Mouse (Mus musculus): ENCODE measurements at regions not wholly inside any gene's neighbourhood (a gene's known extent, or its start where the extent isn't known, plus 50 kb on each side); places are given as distances from the start of the nearest gene placed in this dataset.

DNA sequence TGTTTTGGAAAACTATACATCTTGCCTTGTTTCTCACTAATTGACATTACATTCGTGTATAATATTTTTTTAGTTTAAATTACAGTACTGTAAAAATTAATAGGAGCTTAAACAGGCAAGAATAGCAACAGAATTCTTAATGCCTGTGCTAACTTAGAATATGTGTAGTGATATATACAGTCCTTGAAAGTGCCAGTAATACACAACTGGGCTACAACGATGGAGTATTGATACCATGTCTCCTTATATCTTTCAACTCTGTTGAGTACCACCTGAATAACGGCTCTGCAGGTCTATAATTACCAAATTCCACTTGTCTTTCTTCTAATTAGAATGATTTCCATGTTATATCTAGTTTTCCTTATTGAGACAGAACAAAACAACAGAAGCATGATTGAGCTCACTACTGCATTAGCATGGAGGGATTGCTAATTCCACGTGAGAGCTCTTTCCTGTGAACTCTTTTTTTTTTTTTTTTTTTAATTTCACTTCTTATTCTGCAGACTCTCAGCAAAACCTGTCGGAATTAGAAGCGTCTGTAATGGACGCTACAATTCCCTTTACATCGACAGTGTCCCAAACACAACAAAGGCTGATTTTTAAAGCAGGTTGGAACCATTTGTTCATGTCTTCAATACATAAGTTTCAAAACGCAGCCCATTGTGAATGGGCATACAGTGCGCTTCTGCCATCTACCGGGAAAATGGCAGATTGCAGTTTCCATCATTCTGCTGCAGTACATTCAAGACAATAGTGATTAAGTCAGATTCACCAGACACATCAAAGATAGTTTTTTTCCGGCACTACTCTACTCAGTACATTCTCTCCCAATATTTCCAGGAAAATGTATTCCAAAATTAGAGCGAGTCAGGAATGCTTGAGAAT, 300.8 kb upstream of the Gpc5 start:
- DNase-seq (ENCODE audit: low spot score in 2 of 2): peak; percentile 74 to 77
- intact Hi-C loops (cut with DNase I): no loop called here

DNA sequence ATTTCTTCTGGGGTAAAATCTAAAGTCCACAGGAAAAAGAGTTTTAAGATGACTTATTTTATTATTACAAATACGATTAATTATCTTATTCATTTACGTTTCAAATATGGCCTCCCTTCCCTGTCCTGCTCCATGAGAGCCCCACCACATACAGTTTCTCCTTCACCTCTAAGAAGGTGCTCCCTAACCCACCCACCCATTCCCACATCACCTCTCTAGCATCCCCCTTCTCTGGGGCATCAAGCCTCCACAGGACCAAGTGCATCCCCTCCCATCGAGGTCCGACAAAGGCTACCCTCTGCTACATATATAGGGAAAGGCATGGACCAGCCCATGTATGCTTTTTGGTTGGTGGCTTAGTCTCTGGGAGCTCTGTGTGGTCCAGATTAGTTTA, 300.2 kb upstream of the Gpc5 start:
- DNase-seq (ENCODE audit: low spot score in 2 of 2): no peak
- intact Hi-C loops (cut with DNase I): no loop called here

DNA sequence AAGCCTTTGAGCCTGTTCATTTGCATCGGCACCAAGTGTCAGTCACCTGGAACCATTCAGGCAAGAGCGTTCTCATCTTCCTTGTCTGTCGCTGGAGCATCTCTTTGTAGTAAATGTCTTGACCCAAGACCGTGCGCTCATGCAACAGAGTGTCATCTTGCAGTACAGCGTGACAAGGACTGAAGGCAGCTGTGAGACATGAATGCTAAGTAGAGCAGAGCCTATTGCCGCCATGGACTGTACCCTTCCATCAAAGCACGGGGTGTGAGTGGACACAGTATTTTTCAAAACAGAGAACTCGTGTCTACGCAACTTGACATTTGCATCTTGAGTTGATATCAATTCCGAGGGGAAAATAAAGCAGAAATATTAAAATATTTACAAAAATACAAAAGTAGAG, 287.4 kb upstream of the Gpc5 start:
- intact Hi-C loops (cut with DNase I): no loop called here
- DNase-seq (ENCODE audit: low spot score in 2 of 2): no peak

DNA sequence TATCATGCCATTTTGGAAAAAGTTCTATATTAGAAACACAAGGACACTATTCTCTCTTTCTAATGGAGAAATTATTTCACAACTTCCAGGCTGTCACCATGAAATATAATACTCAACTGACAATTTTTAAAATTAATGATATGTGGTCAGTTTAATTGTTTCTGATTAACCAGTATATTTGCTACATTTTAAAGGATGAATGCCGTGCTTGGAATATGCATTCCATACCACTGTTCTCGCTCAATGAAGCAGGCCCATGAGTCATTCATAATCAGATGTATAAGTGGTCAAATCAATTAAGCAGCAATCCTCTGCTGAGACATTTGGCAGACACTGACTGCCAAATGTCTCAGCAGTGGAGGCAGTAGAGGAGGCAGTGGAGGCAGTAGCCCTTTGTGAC, 283.4 kb upstream of the Gpc5 start:
- intact Hi-C loops (cut with DNase I): no loop called here

DNA sequence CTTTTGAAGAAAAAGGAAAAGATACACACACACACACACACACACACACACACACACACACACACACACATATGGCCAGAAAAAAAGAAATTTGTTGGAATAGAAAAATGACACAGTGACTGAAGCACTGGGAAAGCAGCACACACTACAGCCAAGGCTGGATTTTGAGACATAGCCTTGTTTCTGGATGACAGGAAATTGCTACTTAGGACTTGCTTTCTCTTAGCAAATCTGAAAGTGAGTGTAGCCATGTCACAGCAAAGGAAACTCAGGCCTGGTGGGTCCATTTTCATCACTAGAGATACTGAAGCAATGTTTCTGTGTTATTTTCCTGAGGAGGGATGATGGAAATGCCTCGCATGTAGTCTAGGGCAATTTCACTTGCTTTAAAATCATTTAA, 271.3 kb upstream of the Gpc5 start:
- intact Hi-C loops (cut with DNase I): no loop called here
- DNase-seq (ENCODE audit: low spot score in 2 of 2): no peak

More for the DNA sequence above, 283.4 kb upstream of the Gpc5 start:
- no peak for DNase-seq (ENCODE audit: low spot score in 2 of 2)

DNA sequence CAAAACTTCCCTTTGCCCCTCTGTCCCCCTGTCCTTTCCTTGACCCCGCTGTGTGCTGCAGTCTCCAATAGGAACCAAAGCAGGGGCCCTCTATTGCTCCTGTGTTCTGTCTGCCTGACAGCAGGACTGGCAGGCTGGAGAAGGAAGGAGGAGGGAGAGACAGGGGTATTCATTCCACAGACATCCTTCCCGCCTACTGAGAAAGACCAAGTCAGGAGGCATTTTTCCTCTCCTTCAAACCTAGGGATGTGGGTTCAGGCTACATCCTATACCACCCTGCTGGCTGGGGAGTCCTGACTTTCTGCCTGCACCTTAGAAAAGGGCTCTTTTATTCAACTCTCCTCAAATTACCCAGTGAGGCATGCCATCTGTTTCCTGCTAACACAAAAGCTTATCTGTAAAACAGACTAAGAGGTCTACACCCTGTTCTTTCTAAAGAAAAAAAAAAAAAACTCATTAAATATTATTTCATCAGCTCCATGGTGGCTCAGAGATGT, 270.9 kb upstream of the Gpc5 start:
- intact Hi-C loops (cut with DNase I): no loop called here
- no peak for DNase-seq (ENCODE audit: low spot score in 2 of 2)

DNA sequence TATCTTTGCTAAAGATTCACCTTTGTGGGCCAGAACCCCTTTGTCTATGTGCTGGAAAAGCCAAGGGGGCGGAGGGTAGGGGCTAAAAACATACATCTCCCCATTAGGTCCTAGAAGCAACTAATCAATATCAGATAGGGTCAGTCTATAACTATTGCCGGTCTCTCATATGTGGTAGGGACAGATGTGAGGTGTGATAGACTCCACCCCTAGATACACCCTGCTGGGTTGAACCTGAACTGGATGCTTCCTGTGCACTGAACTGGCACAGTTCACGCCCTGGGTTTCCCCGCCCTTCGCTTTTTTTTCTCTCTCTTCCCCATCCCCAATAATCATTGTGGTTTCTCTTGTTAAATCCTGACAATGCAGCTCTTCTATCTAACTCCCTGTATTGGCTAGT, 270.3 kb upstream of the Gpc5 start:
- intact Hi-C loops (cut with DNase I): no loop called here
- DNase-seq (ENCODE audit: low spot score in 2 of 2): no peak

DNA sequence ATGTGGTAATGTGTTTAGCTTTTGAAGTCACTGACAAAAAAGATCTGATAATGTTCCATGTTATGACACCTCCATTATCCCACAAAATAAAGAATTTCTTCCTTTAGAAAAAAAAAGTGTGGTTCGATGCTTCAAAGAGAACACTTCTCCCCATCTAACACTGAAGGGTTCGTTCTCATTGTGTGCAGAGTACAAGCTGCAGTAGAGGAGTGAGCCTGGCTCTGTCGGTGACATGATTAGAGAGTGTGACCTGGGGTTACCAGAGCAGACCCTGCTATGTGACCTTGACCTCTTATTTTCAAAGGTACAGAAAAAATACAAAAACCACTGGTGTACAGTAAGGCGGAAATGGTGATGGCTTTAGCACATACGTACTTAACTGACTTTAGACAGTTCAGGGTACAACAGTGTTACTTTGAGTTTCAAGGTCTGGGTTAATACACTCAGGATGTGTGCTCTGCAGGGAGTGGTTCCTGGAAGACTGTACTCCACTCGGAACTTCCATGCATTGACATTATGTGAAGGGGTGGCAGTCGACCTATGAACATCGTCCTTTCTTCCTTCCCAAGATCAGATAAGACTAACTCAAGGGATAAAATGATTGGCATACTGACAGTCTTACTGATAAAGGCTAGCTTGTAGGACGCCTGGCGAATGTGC, 265.2 kb upstream of the Gpc5 start:
- intact Hi-C loops (cut with DNase I): no loop called here
- no peak for DNase-seq (ENCODE audit: low spot score in 2 of 2)

DNA sequence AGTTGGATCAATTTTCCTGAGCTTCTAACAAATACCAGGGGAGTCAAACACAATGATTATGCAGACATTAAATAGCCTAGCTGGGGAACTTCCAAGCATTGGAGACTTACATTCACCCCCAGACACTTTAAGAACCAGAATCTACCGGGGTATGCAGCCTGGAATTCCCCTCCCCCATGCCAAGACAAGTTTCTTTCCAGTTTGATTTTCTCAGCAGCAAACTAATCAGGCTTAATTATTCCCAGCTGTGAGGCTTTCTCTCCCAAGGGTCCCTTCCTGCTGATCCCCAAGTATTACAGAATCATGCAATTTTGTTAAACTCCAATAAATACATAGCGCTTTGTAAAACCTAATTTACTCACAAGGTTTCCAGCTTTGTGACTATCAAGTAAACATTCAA, 262.7 kb upstream of the Gpc5 start:
- intact Hi-C loops (cut with DNase I): no loop called here
- no peak for DNase-seq (ENCODE audit: low spot score in 2 of 2)

DNA sequence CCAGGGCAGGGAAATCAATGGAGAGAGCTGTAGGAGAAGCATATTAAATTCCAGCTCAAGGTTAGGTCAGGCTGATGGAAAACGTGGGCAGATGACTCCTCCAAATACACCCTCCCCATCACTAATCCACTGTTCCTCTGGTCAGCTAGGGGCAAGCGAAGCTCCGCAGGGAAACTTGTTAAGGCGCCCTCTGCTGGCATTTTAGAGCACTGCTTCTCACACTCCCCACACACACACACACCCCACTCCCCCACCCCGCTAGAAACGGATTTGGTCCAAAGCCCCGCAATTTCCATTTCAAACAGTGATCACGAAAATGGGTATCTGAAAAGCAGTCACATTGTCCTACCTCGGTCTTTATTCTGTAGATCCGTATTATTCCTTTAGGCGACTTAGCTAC, 259.0 kb upstream of the Gpc5 start:
- intact Hi-C loops (cut with DNase I): no loop called here
- no peak for DNase-seq (ENCODE audit: low spot score in 2 of 2)

DNA sequence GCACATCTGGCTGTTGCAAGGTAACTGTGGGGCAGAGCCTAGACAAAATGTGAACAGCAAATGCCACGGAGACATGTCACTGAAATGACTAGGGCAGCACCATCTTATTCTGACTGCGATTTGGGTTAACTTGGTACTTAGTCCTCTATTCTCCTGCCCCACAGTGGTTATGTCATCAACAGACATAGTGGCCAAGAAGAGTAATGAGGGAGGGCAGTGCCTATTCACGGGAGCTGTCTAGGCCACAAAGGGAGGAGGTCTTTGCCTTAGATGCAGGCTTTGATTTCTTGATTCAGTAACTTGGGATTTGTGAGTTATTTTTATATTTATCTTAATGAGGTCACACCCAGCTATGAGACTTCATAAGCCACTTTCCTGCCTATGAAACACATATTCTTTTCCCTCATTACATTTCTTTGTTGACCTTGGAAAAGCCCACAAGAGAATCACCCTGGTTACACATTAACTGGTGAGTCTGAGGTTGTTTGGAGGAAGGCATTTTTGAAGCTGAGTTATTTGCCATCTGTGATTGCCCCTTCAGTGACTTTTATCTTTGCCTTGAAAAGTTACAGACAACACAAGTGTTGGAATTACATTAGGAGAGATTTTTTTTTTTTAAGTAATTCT, 255.2 kb upstream of the Gpc5 start:
- intact Hi-C loops (cut with DNase I): no loop called here
- DNase-seq (ENCODE audit: low spot score in 2 of 2): no peak

DNA sequence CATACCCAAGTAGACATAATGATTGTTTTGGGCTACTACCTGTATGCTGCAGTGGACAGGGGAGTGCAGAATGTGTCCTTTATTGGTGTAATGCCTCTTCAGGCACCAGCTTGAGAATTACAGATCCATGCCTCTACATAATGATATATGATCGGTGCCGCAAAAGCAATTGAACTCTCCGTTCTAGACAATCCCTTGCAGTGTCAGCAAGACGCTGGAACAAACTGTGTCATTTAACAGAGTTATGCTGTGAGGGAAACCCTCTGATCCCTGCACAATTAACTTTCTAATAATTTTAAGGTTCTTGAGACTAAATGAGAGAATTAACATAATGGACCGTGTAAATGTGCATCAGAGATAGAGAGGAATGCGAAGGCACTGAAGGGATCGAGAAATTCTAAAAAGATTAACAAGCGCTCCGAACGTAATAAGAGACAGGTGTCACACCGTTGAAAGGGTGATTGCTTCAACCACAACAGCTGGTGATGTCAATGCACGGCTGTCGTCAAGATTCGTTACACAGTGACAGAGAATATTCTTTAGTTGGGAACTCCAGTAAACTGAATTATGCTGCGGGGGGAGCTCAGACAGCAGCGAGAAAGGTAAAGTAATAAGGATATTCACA, 254.3 kb upstream of the Gpc5 start:
- intact Hi-C loops (cut with DNase I): no loop called here
- no peak for DNase-seq (ENCODE audit: low spot score in 2 of 2)

DNA sequence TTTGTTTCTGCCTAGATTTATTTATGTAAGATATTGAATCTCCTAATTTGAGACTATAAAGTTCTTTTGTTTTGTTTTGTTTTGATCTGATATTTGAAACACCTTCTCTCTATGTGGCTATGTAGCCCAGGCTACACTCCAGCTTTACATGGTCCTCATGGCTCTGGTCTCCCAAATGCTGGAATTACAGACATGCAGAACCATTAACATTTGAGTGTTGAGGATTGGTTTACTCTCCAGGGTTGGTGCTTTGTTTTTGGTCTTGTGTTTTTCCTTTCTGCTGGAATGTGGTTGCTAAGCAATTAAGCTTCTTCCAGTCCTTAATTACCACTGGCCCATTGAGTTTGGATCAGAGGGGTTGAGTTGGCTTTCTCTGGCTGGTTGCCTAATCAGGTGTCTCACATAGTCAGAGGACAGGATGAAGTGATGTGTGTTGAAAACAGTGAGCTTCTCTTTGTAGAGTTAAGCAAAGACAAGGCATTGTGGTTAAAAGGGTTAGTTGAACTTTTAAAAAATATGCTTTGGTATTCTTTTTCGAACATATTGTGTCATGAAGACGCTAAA, 252.6 kb upstream of the Gpc5 start:
- intact Hi-C loops (cut with DNase I): no loop called here
- no peak for DNase-seq (ENCODE audit: low spot score in 2 of 2)

DNA sequence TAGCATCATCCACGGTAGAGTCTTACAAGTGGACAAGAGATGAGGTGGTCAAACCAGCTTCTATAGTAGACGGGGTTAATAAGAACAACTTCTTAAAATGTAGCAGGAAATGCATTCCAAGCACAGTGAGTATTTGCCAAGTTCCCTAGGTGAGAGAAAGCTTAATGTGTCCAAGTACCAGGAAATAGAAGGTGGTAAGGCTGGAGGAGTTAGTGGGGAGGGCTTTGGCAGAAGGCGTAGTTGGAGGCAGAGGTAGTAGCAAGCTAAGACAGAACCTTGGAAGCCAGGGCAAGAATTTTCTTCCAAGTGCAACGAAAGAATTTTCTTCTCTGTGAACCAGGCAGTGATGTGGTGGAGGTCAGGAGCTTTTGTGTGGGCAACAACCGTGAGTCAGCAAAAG, 251.2 kb upstream of the Gpc5 start:
- intact Hi-C loops (cut with DNase I): no loop called here
- no peak for DNase-seq (ENCODE audit: low spot score in 2 of 2)

DNA sequence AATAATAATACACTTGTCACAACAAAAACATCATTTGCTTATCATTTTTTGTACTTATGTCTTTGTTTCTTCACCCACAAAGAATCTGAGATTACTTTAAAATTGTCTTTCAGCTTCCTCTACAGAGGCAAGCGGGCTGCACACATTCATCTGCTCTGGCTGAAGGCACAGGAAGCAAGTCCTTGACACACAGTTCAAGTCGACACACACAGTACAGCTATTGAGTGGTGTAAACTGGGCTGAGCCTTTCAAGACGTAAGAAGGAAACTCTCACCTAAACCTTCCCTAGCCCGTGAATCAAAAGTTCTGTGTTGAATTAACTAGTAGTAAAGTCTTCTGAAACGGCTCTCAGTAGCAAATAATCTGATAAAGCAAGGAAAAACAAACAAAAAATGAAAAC, 250.5 kb upstream of the Gpc5 start:
- no peak for DNase-seq (ENCODE audit: low spot score in 2 of 2)
- intact Hi-C loops (cut with DNase I): no loop called here

DNA sequence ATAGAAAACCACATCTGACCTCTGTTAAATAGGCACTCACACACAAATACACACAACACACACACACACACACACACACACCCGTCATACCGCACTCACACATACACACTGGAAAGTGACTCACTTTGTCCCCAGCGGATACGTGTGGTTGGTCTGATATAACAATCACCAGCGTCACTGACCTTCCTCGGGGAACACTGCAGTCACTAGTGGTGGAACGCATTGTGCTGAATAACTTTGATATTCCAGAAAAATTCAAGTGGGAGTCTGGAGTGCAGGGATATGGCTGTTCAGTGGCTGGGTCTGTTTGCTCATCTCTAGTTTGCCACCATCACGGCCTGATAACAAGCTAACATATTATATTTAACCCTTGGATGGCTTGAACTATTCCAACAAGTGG, 249.7 kb upstream of the Gpc5 start:
- intact Hi-C loops (cut with DNase I): no loop called here
- DNase-seq (ENCODE audit: low spot score in 2 of 2): no peak

DNA sequence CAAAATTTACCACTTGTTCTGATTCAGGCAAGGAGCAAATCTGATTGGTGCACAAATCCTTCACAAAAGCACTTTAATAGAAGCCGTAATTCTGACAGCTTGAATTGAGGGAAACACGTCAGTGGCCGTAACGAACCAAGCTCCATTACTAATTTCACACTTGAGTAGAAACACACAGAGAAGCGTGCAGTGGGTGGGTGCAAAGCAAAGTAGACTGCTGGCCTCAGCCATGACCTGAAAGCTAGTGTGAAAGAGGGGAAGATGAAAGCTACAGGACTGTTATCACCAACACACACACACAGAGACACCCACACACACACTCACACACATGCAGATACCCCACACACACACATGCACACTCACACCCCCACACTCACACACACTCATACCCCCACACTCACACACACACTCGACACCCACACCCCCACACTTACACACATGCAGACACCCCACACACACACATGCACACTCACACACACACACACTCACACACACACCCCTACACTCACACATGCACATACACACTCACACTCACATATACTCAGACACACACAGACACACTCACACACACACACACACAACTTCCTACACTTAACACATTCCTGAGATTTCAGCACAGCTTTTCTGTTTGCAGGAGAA, 248.8 kb upstream of the Gpc5 start:
- no peak for DNase-seq (ENCODE audit: low spot score in 2 of 2)
- intact Hi-C loops (cut with DNase I): no loop called here

DNA sequence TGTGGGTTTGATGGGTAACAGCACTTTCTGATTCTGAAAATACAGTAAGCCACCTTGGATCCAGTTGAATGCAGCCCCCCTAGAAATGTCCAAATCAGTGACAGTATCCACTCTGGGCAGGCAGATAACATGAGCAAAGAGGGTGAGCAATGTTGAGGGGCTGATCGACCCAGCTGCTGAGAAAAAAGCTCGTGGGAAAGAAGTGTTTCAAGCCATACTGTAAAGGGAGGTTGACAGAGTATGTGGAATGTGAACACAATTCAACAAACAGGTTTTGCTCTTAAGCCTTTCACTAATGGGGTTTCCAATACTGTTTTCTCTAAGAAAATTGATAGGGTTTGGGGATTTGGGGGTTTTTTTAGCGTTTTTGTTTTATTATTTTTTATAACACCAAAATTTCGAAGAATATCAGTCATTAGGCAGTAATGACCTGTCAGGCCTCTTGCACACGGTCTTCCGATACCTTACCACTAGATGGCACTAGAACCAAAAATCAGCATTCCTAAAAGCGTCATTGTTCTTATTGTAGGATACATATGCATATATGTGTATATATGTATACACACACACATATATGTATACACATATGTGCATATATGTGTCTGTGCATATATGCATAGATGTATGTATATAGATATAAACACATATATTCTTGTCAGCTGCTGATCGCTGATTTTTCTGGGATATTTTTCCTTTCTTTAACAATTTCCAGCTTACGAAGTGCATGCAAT, 237.5 kb upstream of the Gpc5 start:
- intact Hi-C loops (cut with DNase I): loop anchor here (1.0 to 5.0 kb wide), 2 partner anchors 59 to 123 kb away; no protein-coding TSS in a partner anchor
- DNase-seq (ENCODE audit: low spot score in 2 of 2): no peak

Measured in left cerebral cortex, postnatal 36 days (tissue).